In the genomic region with DNA sequence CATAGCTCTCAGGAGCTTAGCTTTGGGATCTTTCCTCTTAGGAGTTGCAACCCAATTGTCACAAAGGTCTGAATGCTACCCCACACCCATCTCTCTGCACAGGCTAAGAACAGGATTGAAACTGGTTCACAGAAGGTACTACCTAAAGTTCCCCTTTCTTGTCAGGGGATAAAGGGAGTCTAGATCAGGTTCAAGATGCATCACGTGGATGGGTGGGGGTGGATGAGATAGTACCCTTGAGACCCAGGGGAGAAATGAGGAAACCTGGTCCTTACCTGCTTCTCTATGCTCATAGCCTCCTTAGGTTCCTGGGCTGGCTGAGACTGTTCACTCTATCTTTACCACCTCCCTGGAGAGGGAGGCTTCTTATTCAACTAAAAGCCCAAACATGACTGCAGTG, we compare ENCODE assay signal across 17 mouse cellular contexts.
"Had no signal": no experiment of that assay in that cellular context is flagged by ENCODE, and none has a peak within 500 bp of the region (broad histone marks: within the 10 kb centered on the region; RNA-seq: fewer than 3 reads in every experiment).

No protein-coding gene starts in this region.

- ATAC-seq: intestine, postnatal 0 days; midbrain, embryonic 13.5 days; midbrain, embryonic 16.5 days had no signal

- H3K27me3 ChIP-seq: limb, embryonic 13.5 days; liver, embryonic 13.5 days; midbrain, embryonic 13.5 days; neural tube, embryonic 13.5 days; stomach, embryonic 15.5 days had no signal

- DNase-seq: kidney, adult 2 months; kidney, postnatal 25 days; layer of hippocampus, adult 9-11 months; liver, embryonic 13.5 days; lung, adult 2 months; thymus, postnatal 25 days had no signal

- H3K4me2 ChIP-seq: limb, embryonic 13.5 days; liver, embryonic 13.5 days; midbrain, embryonic 13.5 days; neural tube, embryonic 13.5 days; stomach, embryonic 15.5 days had no signal

- H3K9me3 ChIP-seq: liver, embryonic 13.5 days; megakaryocyte, embryonic 14.5 days; neural tube, embryonic 13.5 days; stomach, embryonic 15.5 days had no signal

- H3K27ac ChIP-seq: kidney, postnatal 0 days; layer of hippocampus, adult 2 months; limb, embryonic 13.5 days; liver, embryonic 13.5 days; midbrain, embryonic 10.5 days; midbrain, embryonic 13.5 days; neural tube, embryonic 13.5 days; stomach, embryonic 15.5 days had no signal

- H3K9ac ChIP-seq: limb, embryonic 13.5 days; liver, embryonic 13.5 days; midbrain, embryonic 13.5 days; neural tube, embryonic 13.5 days; stomach, embryonic 15.5 days had no signal

- H3K4me1 ChIP-seq: limb, embryonic 13.5 days; liver, embryonic 13.5 days; megakaryocyte, embryonic 14.5 days; midbrain, embryonic 10.5 days; midbrain, embryonic 13.5 days; neural tube, embryonic 13.5 days; stomach, embryonic 15.5 days had no signal

- H3K36me3 ChIP-seq: limb, embryonic 13.5 days; liver, embryonic 13.5 days; midbrain, embryonic 10.5 days; midbrain, embryonic 13.5 days; neural tube, embryonic 13.5 days; stomach, embryonic 15.5 days had no signal

- H3K4me3 ChIP-seq: layer of hippocampus, adult 2 months; limb, embryonic 13.5 days; liver, embryonic 13.5 days; megakaryocyte, embryonic 14.5 days; midbrain, embryonic 10.5 days; midbrain, embryonic 13.5 days; myocyte; neural tube, embryonic 13.5 days; stomach, embryonic 15.5 days had no signal
